Mouse (Mus musculus): Measurements from ENCODE around the gene Rspry1.
A peak's percentile ranks its signal among the peaks of the same experiment; 100 is the strongest.

Gene Rspry1

DNA sequence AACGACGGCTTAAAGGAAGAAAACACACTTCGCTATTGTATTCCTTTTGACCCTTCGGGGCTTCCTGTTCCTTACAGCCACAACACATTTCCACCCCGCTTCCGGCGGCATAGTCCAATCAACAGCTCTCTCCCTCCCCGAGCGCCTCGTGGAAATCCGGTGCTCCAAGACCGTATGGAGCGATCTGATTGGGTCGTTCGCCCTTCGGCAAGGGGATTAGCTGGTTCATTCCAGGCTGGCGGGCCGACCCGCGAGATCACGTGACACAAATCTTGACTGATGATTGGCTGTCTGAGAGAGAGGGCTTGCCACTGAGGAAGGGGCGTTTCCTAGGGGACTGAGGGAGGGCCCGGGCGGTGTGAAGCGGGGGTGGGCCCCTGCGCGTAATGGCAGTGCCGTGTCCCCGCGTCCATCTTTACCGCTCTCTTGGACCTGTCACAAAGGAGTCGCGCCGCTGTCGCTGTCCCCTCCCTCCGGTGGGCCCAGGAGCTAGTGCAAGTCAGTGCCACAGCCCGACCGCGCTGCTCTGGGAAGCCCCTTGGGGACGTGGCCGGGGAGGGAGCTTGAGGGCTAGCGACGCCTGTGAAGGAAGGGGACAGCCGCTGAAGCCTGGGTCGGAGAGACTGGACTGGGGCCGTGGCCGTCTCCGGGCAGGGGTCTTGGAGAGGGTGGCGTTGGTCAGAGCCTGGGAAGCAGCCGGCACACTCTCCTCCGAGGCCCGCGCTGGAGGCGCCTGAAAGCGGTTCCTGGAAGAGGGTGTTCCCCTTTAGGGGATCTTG, at the start of gene Rspry1, which contains the start of gene Fam192a:
Gene Rspry1 (plus strand): TSS at position 331 of the 779 bp plus-strand sequence.
Gene Fam192a (minus strand): TSS at position 391 of the 779 bp plus-strand sequence.
- peak; percentile 99 to 100 for DNase-seq (ENCODE audit: low spot score in 2 of 2)

DNA sequence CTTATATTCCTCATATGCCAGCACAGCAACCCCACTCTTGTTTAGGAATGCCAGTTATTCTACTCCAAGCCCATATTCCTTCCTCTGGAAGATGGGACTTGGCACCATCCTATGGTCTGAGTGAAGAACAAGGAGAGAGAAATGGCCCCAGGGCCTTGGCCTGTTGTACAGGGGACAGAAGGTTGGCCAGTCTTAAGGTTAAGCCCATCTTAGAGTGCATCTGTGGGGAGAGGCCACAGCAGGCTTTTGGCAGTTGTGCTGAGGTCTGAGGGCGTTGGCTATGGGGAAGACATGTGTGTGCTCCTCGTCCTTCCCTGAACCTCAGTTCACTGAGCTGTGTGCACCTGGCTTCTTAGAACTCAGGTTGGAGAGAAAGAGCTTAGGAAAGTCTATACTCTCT, 49.0 kb upstream of the Rspry1 start:
- DNase-seq (ENCODE audit: low spot score in 2 of 2), result no peak

DNA sequence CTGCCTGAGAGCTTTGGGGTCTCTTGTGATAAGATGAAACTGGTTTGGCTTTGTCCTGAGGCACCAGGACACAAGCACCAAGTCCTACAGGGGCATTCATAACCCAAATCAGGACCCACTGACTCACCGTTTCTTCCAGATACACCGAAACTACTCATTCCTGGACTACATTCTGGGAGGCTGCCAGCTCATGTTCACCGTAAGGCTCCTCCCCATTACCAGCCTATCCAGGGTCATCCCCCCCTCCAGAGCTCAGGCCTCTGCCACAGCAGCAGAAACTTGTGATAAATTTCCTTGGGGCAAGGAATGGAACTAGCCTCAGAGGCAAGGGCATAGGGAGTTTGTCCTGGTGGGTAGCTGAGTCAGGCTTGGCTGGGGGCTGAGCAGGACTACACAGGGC, 44.5 kb upstream of the Rspry1 start:
- no peak for DNase-seq (ENCODE audit: low spot score in 2 of 2)

DNA sequence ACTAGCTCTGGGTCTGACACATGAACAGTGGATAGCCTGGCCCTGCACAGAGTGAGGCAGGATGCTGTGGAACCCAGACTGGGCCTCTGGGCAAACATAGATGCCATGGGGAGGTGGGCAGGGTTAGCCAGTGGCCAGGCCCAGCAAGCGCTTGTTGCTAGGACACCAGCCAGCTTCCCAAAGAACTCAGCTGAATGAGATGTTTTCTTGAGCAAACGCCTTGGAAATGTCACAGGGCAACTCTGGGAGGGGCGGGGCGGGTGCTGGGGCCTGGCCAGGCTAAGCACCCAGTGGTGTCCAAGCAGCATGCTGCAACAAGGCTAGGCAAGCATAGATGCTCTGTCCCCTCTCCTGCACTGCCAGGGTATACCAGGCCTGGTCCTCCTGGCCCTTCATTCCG, 40.5 kb upstream of the Rspry1 start:
- no peak for DNase-seq (ENCODE audit: low spot score in 2 of 2)

DNA sequence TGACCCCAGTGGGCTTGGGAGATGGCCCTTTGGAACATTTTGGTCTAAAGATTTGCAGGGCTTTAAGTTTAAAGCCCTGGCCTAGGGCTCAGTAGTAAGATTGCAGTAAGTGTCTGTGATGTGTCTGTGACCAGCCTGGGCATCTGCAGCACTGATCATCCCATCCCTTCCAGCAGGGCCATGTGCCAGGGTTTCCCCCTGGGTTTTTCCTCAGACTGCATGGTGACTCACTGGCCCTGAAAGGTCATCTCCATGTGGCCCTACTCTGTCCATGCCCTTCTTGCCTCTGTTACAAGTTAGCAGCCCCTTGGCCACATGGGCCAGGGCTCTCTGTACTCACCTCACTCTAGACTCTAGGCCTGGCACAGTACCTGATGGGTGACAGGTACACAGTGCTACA, 37.3 kb upstream of the Rspry1 start:
- no peak for DNase-seq (ENCODE audit: low spot score in 2 of 2)

DNA sequence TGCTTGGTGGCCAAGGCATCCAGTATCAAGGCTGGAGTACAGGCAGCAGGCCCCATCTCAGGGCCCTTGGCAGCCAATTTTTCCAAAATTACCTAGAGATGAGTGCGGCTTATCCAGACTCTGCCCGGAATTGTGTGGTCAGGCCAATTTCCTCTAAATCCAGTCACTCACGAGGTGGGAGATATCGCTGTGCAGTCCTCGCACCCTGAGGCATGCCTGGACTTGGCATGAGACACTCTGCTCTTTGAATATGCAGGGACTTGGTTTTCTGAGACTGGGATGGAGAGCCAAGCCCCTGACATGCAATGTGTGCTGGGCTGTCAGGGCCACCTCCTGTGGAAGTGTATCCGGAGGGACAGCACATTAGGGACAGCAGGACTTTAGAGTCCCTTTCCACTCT, 35.7 kb upstream of the Rspry1 start:
- no peak for DNase-seq (ENCODE audit: low spot score in 2 of 2)

DNA sequence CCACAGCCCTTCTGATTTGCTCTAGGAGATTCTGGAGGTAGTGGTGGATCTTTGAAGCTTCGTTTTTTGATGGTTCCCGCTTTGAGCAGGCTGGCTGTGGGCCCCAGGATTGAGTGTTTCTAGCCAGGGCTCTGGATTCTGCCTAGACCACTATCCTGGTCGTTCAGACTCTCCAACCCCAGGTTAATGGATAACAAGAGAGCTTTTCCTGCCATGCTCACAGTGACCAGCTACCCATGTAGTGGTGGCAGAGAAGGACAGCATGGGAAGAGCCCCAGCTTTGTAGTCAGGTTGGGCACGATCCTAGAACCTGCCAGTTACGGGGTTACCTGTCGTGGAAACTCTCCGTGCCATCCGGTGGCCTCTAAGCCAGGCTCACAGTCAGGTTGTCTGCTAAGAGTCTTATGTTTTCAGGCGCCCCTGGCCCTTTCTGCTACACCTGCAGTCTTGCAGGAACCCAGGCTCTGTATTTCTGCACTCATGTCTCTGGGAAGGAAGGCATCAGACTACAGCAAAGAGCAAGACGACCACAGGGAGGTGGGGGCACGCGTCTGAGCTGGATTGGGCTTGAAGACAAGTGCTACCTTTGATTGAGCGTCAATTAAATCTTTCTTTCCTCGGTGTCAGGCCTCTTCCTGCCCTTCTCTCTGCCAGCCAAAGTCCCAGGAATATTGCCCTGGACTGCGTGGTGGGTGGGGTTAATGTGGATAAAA, 35.1 kb upstream of the Rspry1 start:
- no peak for DNase-seq (ENCODE audit: low spot score in 2 of 2)

DNA sequence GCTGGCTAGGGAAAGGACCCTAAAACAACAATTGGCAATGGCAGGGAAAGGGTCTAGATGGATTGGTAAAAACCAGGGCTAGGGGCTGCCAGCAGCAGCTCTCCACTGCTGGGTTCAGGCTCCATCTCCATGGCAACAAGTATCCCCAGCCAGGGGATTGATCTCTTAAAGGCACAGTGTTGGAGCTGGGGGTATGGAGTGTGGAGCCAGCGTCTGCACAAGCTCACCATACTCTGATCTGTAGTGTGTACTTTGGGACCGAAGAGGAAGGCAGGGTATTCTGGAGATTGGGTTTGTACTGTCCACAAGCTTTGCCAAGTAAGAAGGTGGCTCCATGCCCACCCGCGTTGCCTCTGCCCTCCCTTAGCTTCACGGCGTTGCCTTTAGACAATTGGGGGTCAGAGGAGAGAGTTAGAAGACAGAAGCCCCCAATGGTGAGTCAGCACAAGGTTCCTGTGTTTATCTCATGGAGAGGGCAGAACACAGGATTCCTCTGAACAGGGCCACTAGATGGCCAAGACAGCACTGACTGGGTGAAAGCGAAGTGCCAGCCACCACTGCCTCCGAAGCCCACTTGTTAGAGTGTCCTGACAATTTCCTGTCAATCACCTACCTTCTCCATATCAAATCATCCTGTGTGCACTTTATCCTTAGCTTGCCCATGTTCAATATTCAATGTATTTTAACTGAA, 34.4 kb upstream of the Rspry1 start:
- peak in 1 of 2 experiments; percentile 51 for DNase-seq (ENCODE audit: low spot score in 2 of 2)

DNA sequence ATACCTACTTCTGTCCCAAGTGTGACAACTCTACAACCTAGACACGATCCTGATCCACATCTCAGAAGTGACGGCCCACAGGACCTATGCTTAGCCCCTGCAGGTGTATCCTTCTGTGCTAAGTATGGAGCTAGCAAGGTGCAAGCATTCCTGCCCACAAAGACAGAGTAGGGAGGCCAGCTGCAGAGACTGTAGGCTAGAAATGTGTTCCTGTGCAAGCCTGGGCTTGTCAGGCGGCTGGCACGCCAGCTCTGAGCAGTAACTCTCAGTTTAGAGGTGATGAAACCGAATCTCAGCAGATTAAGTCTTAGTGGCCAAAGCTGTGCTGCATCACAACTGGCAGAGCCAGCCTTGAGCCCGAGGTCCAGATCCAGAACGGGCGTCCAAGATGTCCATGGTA, 33.6 kb upstream of the Rspry1 start:
- no peak for DNase-seq (ENCODE audit: low spot score in 2 of 2)

DNA sequence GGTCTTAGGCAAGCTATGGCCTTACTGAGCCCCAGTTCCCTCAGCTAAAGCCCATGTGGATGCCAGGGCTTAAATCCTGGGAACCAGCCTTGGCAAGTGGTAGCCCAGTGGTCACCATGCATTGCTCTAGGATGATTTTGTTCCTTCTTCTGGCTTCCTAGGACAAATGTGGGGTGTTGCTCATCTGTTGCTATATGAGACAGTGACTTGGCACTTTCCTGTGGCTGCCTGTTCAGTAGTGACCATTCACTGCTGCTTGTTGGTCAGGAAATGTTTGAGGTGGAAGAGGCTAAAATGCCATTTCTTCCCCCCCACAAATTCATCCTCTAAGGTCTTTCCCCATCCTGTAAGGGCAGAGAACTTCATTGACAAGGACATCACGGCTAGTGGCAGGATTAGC, 32.3 kb upstream of the Rspry1 start:
- no peak for DNase-seq (ENCODE audit: low spot score in 2 of 2)

DNA sequence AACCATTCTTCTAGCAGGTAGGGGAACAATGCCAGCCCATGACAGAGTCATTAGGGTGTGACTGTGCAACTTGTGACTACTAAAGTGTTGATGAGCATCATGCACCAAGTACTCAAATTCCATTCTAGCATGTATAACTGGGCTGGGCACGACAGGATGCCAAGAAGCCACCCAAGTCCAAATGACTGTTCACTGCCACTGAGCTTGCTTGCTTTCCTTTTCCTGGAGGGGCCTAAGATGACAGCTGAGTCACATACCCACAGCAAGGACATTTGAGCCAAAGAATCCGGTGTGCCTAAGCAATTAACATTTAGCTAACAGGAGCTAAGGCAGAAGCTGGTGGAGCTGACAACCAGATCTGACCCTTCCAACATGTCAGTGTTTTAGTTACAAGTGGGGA, 29.8 kb upstream of the Rspry1 start:
- DNase-seq (ENCODE audit: low spot score in 2 of 2), result no peak

DNA sequence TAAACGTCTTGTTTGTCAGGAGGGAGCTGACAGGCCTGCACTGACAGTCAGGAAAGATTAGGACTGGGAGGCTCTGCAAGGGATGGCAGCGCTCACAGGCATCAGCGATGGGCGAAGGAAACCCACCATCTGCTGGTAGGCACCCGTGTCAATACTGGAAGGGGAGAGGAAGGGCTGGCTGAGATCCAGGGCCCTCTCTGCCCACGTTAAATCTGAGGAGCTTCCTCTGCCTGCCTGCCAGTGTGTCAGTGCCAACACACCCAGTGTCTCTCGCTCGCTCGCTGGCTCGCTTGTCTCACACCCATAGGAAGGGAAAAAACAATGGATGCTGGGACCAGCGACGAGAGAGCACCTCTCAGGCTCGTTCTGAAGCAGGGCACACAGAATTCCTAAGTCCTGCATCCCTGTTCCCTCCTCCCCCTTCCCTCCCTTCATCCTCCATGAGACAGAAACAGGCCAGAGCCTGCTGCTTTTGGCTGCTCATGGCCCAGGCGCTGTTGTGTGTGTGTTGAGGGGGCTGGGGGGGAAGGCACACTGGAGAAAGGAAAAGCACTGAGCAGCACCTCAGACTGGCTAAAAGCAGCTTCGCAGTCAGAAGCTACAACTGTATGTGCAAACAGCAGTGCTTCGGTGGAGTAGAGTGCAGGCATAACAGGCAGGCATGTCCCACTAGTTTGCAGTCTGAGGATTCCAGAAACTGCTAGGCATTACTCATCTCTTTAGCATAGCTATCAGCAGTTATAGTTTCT, 27.4 kb upstream of the Rspry1 start:
- DNase-seq (ENCODE audit: low spot score in 2 of 2), result peak; percentile 52 to 88

DNA sequence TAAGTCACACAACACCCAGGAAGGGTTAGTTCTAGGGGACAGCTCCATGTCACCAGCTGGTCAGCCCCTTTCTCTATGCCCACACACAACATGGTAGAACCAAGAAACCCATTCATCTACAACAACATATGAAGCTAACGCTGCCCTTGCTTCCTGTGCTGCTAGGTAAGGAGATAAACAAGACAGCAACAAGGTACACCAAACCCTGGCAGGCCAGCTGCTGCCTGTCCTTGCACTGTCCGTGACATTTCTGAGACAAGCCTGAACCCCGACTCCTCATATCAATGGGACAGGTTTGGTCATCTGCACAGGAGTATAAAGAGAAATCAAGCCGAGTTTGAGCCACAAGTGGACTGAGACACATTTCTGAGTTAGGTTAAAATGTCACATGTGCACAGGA, 26.6 kb upstream of the Rspry1 start:
- DNase-seq (ENCODE audit: low spot score in 2 of 2), result no peak

DNA sequence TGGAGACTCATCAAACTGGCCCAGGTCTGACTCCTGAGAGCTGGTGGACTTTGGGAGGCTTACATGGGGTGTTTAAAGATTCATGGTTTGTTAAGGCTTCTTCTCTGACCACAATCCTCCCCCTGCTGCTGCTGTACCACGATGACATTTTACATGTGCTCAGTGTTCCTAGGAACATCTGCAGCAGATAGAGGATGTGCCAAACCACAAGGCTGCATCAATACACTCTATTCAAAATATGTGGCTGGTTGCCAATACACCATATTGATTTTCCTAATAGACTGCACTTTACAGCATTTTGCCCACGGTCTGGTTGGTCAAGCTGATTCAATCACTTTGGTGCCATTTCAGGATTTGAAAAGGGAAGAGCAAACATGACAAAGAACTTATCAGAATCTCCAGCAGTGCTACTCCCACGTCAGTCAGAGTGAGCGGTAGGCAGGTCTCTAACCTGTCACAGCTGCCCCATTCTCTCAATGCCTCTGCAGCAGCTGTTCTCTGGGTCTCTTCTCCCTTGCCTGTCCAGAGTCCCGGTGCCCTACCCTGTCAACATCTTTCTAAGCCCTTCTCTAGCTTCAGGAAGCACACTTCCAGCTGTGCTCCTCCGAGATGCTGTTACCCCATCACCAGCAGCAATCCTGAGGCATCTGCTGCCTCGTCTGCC, 19.8 kb upstream of the Rspry1 start:
- DNase-seq (ENCODE audit: low spot score in 2 of 2), result no peak

DNA sequence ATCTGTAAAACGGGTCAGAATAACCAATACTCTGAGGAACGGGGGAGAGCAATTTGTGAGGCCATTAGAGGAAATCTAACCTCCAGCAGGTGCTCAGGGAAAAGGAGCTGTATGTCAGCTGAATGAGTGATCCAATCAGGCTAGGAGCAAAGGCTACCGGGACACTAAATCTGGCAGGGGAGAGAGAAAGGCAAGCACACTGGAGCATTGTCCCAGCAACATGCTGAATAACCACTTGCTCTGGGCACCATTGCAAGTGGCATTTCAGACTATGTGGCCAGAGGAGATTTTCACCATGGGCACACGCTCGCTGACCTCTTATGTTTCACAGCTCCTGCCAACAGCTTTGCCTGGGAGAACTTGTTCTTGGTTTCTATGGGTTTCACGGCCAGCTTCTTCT, 19.2 kb upstream of the Rspry1 start:
- DNase-seq (ENCODE audit: low spot score in 2 of 2), result no peak

DNA sequence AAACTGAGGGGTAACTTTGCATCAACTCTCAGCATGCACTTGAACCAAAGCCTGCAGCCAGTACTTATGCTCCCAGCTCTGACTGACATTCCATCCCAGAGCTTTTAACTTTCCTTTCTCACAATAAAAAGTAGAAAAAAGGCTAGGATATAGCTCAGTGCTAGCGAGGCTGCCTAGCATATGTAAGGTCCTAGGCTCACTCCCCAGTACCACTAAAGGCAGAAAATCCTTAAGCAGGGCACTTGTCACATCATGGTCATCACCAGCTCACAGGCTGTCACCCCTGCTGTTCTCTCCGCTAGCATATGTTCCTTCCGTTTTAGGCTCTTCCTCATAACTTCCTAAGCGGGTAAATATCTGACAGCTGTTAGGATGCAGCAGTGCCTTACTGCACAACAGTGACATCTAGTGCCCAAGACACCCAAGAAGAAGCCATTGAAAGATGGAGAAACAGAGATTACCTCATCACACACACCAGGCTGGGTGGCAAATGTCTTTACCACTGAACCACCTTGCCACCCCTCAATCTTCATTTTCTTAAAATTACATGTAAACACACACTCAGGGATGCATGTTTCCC, 17.4 kb upstream of the Rspry1 start:
- peak in 1 of 2 experiments; percentile 60 for DNase-seq (ENCODE audit: low spot score in 2 of 2)

DNA sequence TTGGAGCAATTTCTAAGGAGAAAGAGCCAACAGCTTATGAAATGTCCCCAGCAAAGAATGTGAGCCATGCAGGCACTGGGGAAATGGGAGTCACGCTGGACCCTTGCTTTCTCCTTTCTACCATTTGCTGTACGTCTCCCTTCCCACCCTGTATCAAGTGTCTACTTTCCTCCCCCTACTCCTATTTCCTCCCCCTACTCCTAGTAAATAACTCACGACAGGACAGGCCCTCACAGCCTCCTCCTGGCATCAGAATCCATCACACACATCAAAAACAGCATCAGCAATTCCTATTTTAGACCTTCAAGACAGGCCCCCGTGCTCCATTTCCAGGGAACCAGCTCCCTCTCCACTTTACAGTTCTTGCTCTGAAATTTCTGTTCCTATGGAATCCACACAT, 10.0 kb upstream of the Rspry1 start:
- DNase-seq (ENCODE audit: low spot score in 2 of 2), result no peak

DNA sequence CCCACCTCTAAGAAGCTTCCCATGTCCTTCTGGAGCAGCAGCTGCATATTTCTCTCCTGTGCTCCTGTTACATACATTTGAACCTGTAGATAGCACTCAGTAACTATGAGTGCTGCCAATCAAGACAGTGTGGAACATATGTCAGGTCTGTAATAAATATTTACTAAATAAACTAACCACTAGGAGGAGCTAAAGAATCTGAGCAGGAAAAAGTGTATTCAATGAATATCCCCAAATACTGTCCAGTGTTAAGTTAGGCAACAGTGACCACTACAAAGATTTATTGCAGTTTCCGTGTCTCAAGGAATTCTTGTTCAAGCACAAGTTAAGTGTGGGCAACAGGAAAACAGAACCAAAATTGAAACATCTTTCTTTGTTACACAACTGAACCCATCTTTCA, 7.5 kb upstream of the Rspry1 start:
- no peak for DNase-seq (ENCODE audit: low spot score in 2 of 2)

DNA sequence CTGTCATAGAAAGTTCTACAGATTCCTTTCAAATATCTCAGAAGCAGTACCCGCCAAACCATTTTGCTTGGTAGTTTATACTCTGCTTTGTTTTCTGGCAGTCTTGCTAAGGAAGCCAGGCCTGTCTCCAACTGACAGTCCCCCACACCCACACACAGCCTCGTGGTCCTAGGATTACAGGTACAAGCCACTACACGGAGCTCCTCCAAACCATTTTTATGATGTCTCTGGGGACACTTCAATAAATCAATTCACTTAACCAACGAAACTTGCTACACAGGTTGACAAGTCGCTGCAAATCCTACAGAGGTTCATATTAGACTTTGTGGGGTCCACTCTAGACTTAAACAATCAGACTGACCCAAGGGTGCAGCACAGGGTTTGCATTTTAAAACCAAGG, 1.3 kb upstream of the Rspry1 start:
- DNase-seq (ENCODE audit: low spot score in 2 of 2), result no peak

DNA sequence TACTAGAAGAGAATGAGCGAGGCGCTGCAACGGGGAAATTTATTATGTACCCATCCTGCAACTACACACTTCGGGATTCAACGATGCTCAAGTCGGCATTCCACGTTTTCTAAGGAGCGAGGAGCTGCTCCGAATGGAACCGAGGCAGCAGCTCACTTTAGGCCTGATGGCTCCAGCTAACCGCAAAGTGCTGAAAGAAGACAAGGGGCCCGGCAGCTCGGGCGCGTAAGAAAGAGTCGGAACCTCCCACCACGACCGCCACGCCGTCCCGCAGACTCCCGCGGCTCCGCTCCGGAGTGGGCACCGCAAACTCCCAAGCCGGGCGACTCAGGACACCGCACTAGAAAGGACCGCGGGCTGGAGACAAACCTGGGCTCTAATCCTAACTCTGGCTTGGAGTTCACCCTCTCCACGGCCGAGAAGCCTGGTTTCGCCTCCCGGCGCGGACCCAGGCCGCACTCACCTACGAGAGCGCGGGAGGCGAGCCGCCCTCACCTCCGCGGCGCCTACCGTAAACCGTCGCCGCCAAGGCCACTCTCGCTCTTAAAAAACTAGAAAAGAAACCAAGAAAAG, 617 bp upstream of the Rspry1 start:
- no peak for DNase-seq (ENCODE audit: low spot score in 2 of 2)
